Mouse (Mus musculus) liver, adult 2 months (tissue): ENCODE results near the gene Atp6ap1.

ENCODE experiments used
- CTCF ChIP-seq: fragments of 200-500 bp; IDR thresholded peaks from 2 replicates; pipeline ENCODE4 v1.5.1; 2011; ENCODE audit warnings: low read depth, low read length, control low read depth
- POLR2A ChIP-seq: fragments of 200-500 bp; IDR thresholded peaks from 2 replicates; pipeline ENCODE4 v1.6.1; 2011; ENCODE audit warnings: low read length, control low read depth; ENCODE audit not compliant: insufficient read depth; ENCODE audit errors: extremely low read depth

- TF ChIP-seq CTCF = no peak
- no peak for TF ChIP-seq POLR2A
These were observed 19.0 kb upstream of the Atp6ap1 start for GRCm38 (mm10) chrX:74277916-74278315.
